Mouse (Mus musculus): ENCODE data around the gene Fancm.

GRCm38 (mm10) chr12:65113925-65114324 is 38.5 kb downstream of the Fancm start:
- TF ChIP-seq CTCF (IDR thresholded peaks at IDR 0.05; ENCODE audit: extremely low read depth, insufficient read length, insufficient replicate concordance, low read depth, low read length) (no peak), POLR2A (IDR thresholded peaks at IDR 0.05; ENCODE audit: low read depth, low read length) (no peak)

All from small intestine, adult 2 months (tissue).